Mouse (Mus musculus) intestine, postnatal 0 days (tissue): ENCODE results near the gene Mical2. TPM values are rescaled to one million over a fixed set of nuclear protein-coding genes. Genes with fewer than 3 reads are reported as not detected.

ENCODE experiments used
- ATAC-seq: fragments of 200-750 bp; cut with Nextera tagmentation; 2 replicates; pipeline ENCODE4 v1.8.0; 2017; ENCODE audit warnings: mild to moderate bottlenecking, moderate TSS enrichment, moderate library complexity
- H3K27ac ChIP-seq: fragments of 300-500 bp; sonication (generic); 2 replicates; pipeline ENCODE4 v1.5.1; 2014; ENCODE audit warnings: mild to moderate bottlenecking, low read depth, low read length, moderate library complexity
- H3K27me3 ChIP-seq: fragments of 300-500 bp; sonication (generic); replicated peaks from 2 replicates; pipeline ENCODE4 v1.6.1; 2014; ENCODE audit warnings: low read length, mixed read lengths; ENCODE audit not compliant: control insufficient read depth, insufficient read depth
- H3K36me3 ChIP-seq: fragments of 300-500 bp; sonication (generic); 2 replicates; pipeline ENCODE4 v1.6.1; 2014; ENCODE audit warnings: mild to moderate bottlenecking, moderate library complexity; ENCODE audit not compliant: control insufficient read depth, insufficient read depth
- H3K4me1 ChIP-seq: fragments of 300-500 bp; sonication (generic); replicated peaks from 2 replicates; pipeline ENCODE4 v1.6.1; 2014; ENCODE audit warnings: antibody characterized with exemption, low read length, mixed read lengths; ENCODE audit not compliant: control insufficient read depth, insufficient read depth
- H3K4me2 ChIP-seq: fragments of 300-500 bp; sonication (generic); replicated peaks from 2 replicates; pipeline ENCODE4 v1.6.1; 2014; ENCODE audit warnings: low read depth, mild to moderate bottlenecking, moderate library complexity
- H3K4me3 ChIP-seq: fragments of 300-500 bp; sonication (generic); 2 replicates; pipeline ENCODE4 v1.5.1; 2014; ENCODE audit warnings: low read depth, low read length
- H3K9ac ChIP-seq: fragments of 300-500 bp; sonication (generic); 2 replicates; pipeline ENCODE4 v1.6.1; 2014; ENCODE audit warnings: mild to moderate bottlenecking, low read depth, low read length
- H3K9me3 ChIP-seq: fragments of 300-500 bp; sonication (generic); 2 replicates; pipeline ENCODE4 v1.6.1; 2016; ENCODE audit warnings: mixed run types; ENCODE audit not compliant: control insufficient read depth
- CTCF ChIP-seq: sonication (generic); IDR thresholded peaks from 2 replicates; pipeline ENCODE4 v1.5.1; 2016; ENCODE audit warnings: low read depth, mild to moderate bottlenecking, control low read depth, antibody characterized with exemption, moderate library complexity
- WGBS: fragments of 180-500 bp; shearing (Covaris S2); extraction: QIAGEN DNeasy Blood & Tissue Kit; methylation state at CpG from one replicate; pipeline ENCODE4 v1.1.7; 2014; 5-methylcytosine and 5-hydroxymethylcytosine counted together
- polyA plus RNA-seq: library from polyadenylated mRNA; unstranded; fragments of >200 nt; fragmentation: Nextera tagmentation; extraction: Ambion mirVana; gene quantifications from 2 replicates; pipeline ENCODE4 v1.2.1, GENCODE M21; 2015

The Mical2 gene
- polyA plus RNA-seq, 1 experiment from 2014 or later, result 13.0 TPM

GRCm38 (mm10) chr7:112252065-112252464 lies 26.4 kb downstream of the Mical2 start:
- Histone ChIP-seq H3K27ac (peak overlapping the region; percentile 85), H3K9me3 (no peaks in the 10 kb centered on the region), H3K4me1 (peaks cover 11% of the 10 kb centered on the region), H3K36me3 (no peaks in the 10 kb centered on the region), H3K9ac (no peak overlapping the region), H3K4me3 (no peak overlapping the region), H3K4me2 (peak overlapping the region; percentile 46), H3K27me3 (no peaks in the 10 kb centered on the region)
- ATAC-seq, result peak; percentile 98
- 22% methylated on average over 5 of the region's 5 CpGs for WGBS
- TF ChIP-seq CTCF, result no peak

- no peak for TF ChIP-seq CTCF
- WGBS, result 87% methylated on average over 3 of the region's 3 CpGs
Observed at GRCm38 (mm10) chr7:112254233-112254632, 28.6 kb downstream of the Mical2 start.

GRCm38 (mm10) chr7:112255248-112255866 lies 29.7 kb downstream of the Mical2 start:
- H3K4me3 ChIP-seq, result no peak overlapping the region
- H3K4me2 ChIP-seq, result no peak overlapping the region
- peaks cover 11% of the 10 kb centered on the region for H3K4me1 ChIP-seq
- H3K9ac ChIP-seq, result no peak overlapping the region
- H3K36me3 ChIP-seq, result no peaks in the 10 kb centered on the region
- TF ChIP-seq CTCF, result no peak
- 48% methylated on average over 3 of the region's 3 CpGs for WGBS
- no peak for ATAC-seq
- H3K9me3 ChIP-seq, result no peaks in the 10 kb centered on the region
- H3K27ac ChIP-seq, result no peak overlapping the region
- no peaks in the 10 kb centered on the region for H3K27me3 ChIP-seq

More at GRCm38 (mm10) chr7:112254233-112254632, 28.6 kb downstream of the Mical2 start:
- ATAC-seq, result no peak
- H3K4me2 ChIP-seq, result no peak overlapping the region
- peaks cover 11% of the 10 kb centered on the region for H3K4me1 ChIP-seq
- H3K9ac ChIP-seq, result no peak overlapping the region
- no peaks in the 10 kb centered on the region for H3K27me3 ChIP-seq
- H3K4me3 ChIP-seq, result no peak overlapping the region
- H3K27ac ChIP-seq, result no peak overlapping the region
- no peaks in the 10 kb centered on the region for H3K36me3 ChIP-seq
- H3K9me3 ChIP-seq, result no peaks in the 10 kb centered on the region

- TF ChIP-seq CTCF, result no peak
- Histone ChIP-seq H3K9ac (no peak overlapping the region), H3K27me3 (no peaks in the 10 kb centered on the region), H3K4me2 (no peak overlapping the region), H3K4me3 (no peak overlapping the region), H3K4me1 (no peaks in the 10 kb centered on the region; the same call in 1 of the 2 replicates), H3K36me3 (no peaks in the 10 kb centered on the region), H3K27ac (no peak overlapping the region), H3K9me3 (no peaks in the 10 kb centered on the region)
- ATAC-seq, result peak; percentile 48; the same call in 1 of the 2 replicates
- 44% methylated on average over 4 of the region's 4 CpGs for WGBS
Observed at GRCm38 (mm10) chr7:112258338-112258903, 32.8 kb downstream of the Mical2 start.

- Histone ChIP-seq H3K9me3 (no peaks in the 10 kb centered on the region), H3K27me3 (no peaks in the 10 kb centered on the region), H3K9ac (no peak overlapping the region), H3K4me1 (no peaks in the 10 kb centered on the region; the same call in 1 of the 2 replicates), H3K4me2 (no peak overlapping the region), H3K4me3 (no peak overlapping the region), H3K36me3 (no peaks in the 10 kb centered on the region), H3K27ac (no peak overlapping the region)
- TF ChIP-seq CTCF, result no peak
- 88% methylated on average over 4 of the region's 4 CpGs for WGBS
- no peak for ATAC-seq
Observed at GRCm38 (mm10) chr7:112259286-112259685, 33.6 kb downstream of the Mical2 start.

GRCm38 (mm10) chr7:112261121-112261520 lies 35.5 kb downstream of the Mical2 start:
- Histone ChIP-seq H3K4me1 (no peaks in the 10 kb centered on the region), H3K9me3 (no peaks in the 10 kb centered on the region), H3K27me3 (no peaks in the 10 kb centered on the region), H3K4me2 (no peak overlapping the region), H3K9ac (no peak overlapping the region), H3K4me3 (no peak overlapping the region), H3K27ac (no peak overlapping the region), H3K36me3 (no peaks in the 10 kb centered on the region)
- 85% methylated on average over 5 of the region's 5 CpGs for WGBS
- no peak for ATAC-seq
- TF ChIP-seq CTCF, result no peak
